Mouse (Mus musculus) liver, embryonic 14.5 days (tissue): ENCODE measurements around the gene Tsc22d3. TPM values are rescaled to one million over a fixed set of nuclear protein-coding genes. Genes with fewer than 3 reads are reported as not detected.

Experiments
- ATAC-seq: fragments of 200-750 bp; cut with Nextera tagmentation; 2 replicates; pipeline ENCODE4 v1.8.0; 2017; ENCODE audit warnings: moderate number of reproducible peaks, mild to moderate bottlenecking, moderate library complexity; ENCODE audit not compliant: insufficient read depth
- DNase-seq, 3 experiments: peaks; one replicate each; pipeline ENCODE4 v3.0.0-alpha.2; 2012 to 2013; ENCODE audit warnings: low read depth in 3 of 3, low spot score in 3 of 3
- H3K27ac ChIP-seq: fragments of 300-500 bp; sonication (generic); 2 replicates; pipeline ENCODE4 v1.5.1; 2014; ENCODE audit warnings: moderate library complexity, mild to moderate bottlenecking, control low read depth, inconsistent platforms
- H3K27me3 ChIP-seq: fragments of 300-500 bp; sonication (generic); 2 replicates; pipeline ENCODE4 v1.6.1; 2014; ENCODE audit warnings: mild to moderate bottlenecking, low read length, moderate library complexity; ENCODE audit not compliant: control insufficient read depth, insufficient read depth
- H3K36me3 ChIP-seq: fragments of 300-500 bp; sonication (generic); replicated peaks from 2 replicates; pipeline ENCODE4 v1.6.1; 2014; ENCODE audit warnings: low read depth; ENCODE audit not compliant: control insufficient read depth, insufficient read depth
- H3K4me1 ChIP-seq, 2 experiments: fragments of 200-500 bp in 1 of 2; fragments of 300-500 bp in 1 of 2; sonication (generic) in 1 of 2; replicated peaks; 2 replicates each; pipeline ENCODE4 v1.6.1; 2012 to 2014; ENCODE audit warnings: antibody characterized with exemption in 1 of 2, inconsistent platforms in 1 of 2, low read length in 1 of 2; ENCODE audit not compliant: control insufficient read depth in 2 of 2, insufficient read depth in 2 of 2
- H3K4me2 ChIP-seq: fragments of 300-500 bp; sonication (generic); 2 replicates; pipeline ENCODE4 v1.6.1; 2014; ENCODE audit warnings: low read depth, mild to moderate bottlenecking, control low read depth, moderate library complexity
- H3K4me3 ChIP-seq, 2 experiments: fragments of 200-500 bp in 1 of 2; fragments of 300-500 bp in 1 of 2; sonication (generic) in 1 of 2; 2 replicates each; pipeline ENCODE4 v1.5.1; 2012 to 2014; ENCODE audit warnings: low read depth in 2 of 2, low read length in 2 of 2, mild to moderate bottlenecking in 2 of 2, control low read depth in 1 of 2, inconsistent platforms in 1 of 2, moderate library complexity in 1 of 2; ENCODE audit not compliant: insufficient read depth in 1 of 2
- H3K9ac ChIP-seq: fragments of 300-500 bp; sonication (generic); replicated peaks from 2 replicates; pipeline ENCODE4 v1.6.1; 2014; ENCODE audit warnings: mild to moderate bottlenecking, control low read depth, moderate library complexity
- H3K9me3 ChIP-seq: fragments of 300-500 bp; sonication (generic); 2 replicates; pipeline ENCODE4 v1.6.1; 2016; ENCODE audit warnings: low read length, mixed read lengths; ENCODE audit not compliant: control insufficient read depth
- CTCF ChIP-seq: IDR thresholded peaks from 2 replicates; pipeline ENCODE4 v1.5.1; 2016; ENCODE audit warnings: antibody characterized with exemption, low read depth, control low read depth
- EP300 ChIP-seq: IDR thresholded peaks from 2 replicates; pipeline ENCODE4 v1.6.1; 2016; ENCODE audit warnings: antibody characterized with exemption, low read depth
- WGBS: fragments of 180-500 bp; shearing (Covaris S2); extraction: QIAGEN DNeasy Blood & Tissue Kit; methylation state at CpG from one replicate; pipeline ENCODE4 v1.1.7; 2014; ENCODE audit not compliant: insufficient replicate concordance; 5-methylcytosine and 5-hydroxymethylcytosine counted together
- polyA plus RNA-seq, 2 experiments: library from polyadenylated mRNA; depleted of rRNA in 1 of 2; stranded (reverse) in 1 of 2; unstranded in 1 of 2; fragments of >200 nt; fragmentation: Nextera tagmentation in 1 of 2; extraction: Ambion mirVana in 1 of 2; gene quantifications; 2 replicates each; pipeline versions ENCODE4 v1.2.1 to v1.2.3; 2012 to 2014

Gene Tsc22d3
- polyA plus RNA-seq, 2 experiments, result 5.1 to 10.6 TPM

DNA sequence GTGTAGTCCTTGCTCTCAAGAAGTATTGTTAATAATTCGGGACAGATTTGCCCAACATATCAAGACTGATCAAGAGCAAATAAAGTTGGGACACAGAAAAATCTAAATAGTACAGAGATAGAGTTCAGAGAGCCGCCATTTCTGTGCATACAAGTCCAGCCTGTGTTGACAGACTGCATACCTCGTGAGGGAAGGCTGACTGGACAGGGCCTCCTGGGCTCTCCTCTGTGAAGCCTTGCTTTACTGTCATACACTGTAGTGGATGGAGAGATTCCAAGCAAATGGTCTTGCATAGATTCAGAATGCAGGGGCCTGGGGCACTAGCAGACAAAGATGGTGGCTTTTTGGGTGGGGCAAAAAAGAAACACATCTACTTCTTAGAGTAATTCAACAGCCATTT, 1.4 kb upstream of the Tsc22d3 start:
- Histone ChIP-seq H3K9ac (no peak overlapping the region), H3K4me3 (no peak overlapping the region), H3K27me3 (peaks cover 23% of the 10 kb centered on the region), H3K9me3 (no peaks in the 10 kb centered on the region; the same call in 1 of the 2 replicates), H3K4me2 (no peak overlapping the region), H3K4me1 (no peaks in the 10 kb centered on the region), H3K27ac (no peak overlapping the region), H3K36me3 (no peaks in the 10 kb centered on the region)
- ATAC-seq, result no peak
- DNase-seq, result no peak
- WGBS, result 56% methylated on average over 3 of the region's 3 CpGs
- TF ChIP-seq CTCF (no peak), EP300 (no peak)

DNA sequence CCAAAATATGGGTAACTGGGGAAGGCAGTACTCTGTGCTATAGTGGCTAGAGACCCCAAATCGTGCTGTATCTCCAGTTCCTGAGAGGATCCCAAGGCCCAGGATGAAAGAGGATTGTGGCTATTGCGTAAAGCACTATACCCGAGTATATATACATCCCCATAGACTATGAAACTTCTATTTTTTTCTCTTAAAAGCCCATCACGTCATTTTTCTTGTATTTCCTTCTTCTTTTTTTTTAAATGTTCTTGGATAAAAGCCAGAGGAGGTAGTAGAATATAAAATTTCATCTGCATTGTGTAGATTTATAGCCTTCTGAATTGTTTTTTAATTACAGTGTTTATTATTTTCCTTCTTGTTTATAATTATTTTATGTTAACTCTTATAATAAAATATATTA, 852 bp upstream of the Tsc22d3 start:
- H3K9me3 ChIP-seq, result no peaks in the 10 kb centered on the region; the same call in 1 of the 2 replicates
- DNase-seq (no peak), ATAC-seq (no peak)
- no peak overlapping the region for H3K4me3 ChIP-seq
- H3K27ac ChIP-seq, result no peak overlapping the region
- no peaks in the 10 kb centered on the region for H3K36me3 ChIP-seq
- H3K4me1 ChIP-seq, result no peaks in the 10 kb centered on the region
- H3K4me2 ChIP-seq, result no peak overlapping the region
- TF ChIP-seq CTCF (no peak), EP300 (no peak)
- no peak overlapping the region for H3K9ac ChIP-seq
- peaks cover 23% of the 10 kb centered on the region for H3K27me3 ChIP-seq
- 45% methylated on average over 4 of the region's 4 CpGs for WGBS

DNA sequence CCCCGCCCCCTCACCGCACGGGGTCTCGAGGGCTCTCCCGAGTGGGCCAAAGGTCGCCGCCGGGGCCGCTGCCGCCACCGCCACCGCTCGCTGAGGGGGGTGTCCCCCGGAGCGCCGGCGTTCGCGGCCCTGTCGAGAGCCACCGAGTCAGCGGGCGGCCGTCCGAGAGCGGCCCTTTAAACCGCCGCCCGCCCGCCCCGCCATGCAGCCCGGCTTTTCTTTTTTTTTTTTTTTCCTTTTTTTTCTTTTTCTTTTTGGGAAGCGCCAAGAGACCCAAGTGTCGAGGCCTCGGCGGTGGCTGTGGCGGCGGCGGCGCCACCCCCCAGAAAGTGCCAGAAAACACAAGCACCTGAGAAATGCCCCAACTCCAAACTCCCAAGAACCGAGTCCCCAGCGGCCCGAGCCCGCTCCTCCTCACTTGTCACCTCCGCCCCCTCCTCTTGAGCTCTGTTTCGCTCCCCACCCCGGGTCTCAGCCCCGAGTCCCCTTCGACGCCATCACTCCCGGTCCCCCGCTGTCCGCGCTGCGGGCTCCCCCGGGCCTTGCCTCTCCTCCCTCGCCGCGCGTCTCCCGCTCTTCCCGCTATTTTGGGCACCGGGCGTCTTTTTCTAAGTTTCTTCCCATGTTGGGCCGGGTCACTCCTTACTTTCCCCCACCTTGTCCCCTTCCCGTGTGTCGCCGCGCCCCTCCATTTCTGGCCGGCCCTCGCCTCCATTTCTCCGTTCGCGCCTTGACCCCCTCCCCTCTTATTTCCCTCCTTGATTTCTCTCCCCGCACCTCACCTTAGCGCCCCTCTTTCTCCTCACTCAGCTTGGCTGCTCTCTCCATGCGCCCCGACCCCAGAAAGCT, 674 bp downstream of the Tsc22d3 start:
- Histone ChIP-seq H3K27ac (no peak overlapping the region), H3K36me3 (no peaks in the 10 kb centered on the region), H3K4me2 (peak overlapping the region; percentile 69), H3K9me3 (no peaks in the 10 kb centered on the region; the same call in 1 of the 2 replicates), H3K4me3 (peak overlapping the region; percentile 49 to 50), H3K27me3 (peaks cover 23% of the 10 kb centered on the region), H3K9ac (no peak overlapping the region), H3K4me1 (no peaks in the 10 kb centered on the region)
- ATAC-seq (peak; percentile 38; the same call in 1 of the 2 replicates), DNase-seq (no peak)
- 21% methylated on average over 75 of the region's 78 CpGs for WGBS
- TF ChIP-seq EP300 (no peak), CTCF (no peak)

DNA sequence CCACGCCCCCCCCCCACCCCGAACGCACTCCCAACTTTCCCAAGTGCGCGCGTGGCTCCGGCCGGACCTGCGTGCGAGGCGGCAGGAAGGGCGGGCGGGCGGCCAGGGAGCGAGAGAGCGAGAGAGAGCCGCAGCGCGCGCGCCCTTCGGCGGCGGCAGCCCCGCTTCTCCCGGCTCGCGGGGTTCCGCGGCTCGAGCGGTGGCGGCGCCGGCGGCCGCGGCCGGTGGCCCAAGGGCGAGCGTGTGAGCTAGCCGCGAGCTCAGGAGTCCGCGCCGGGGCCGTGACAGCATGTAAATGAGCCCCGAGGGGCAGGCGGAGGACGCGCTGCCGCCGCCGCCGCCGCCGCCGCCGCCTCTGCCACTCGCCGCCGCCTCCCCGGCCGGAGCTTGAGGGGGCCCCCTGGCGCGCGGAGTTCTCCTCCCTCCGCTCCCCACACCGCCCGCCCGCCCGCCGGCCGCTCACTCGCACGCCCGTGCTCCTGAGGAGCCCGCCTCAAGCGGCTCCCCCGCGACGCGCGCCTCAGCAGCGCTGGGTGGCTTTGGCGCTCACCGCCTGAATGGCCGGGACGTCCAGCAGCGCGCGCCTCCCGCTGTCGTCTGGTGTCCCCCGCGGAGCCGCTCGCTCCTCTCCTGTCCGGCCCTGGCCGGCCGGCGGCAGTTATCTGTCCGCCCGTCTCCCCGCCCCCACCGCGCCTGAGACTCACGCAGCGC, 1.5 kb downstream of the Tsc22d3 start:
- H3K27ac ChIP-seq, result no peak overlapping the region
- peak overlapping the region; percentile 69 for H3K4me2 ChIP-seq
- ATAC-seq (peak; percentile 83), DNase-seq (peak in 1 of 3 experiments; percentile 11)
- no peaks in the 10 kb centered on the region for H3K4me1 ChIP-seq
- H3K27me3 ChIP-seq, result peaks cover 23% of the 10 kb centered on the region
- TF ChIP-seq EP300 (no peak), CTCF (no peak)
- H3K4me3 ChIP-seq, result peak overlapping the region; percentile 49 to 50
- no peaks in the 10 kb centered on the region; the same call in 1 of the 2 replicates for H3K9me3 ChIP-seq
- no peaks in the 10 kb centered on the region for H3K36me3 ChIP-seq
- no peak overlapping the region for H3K9ac ChIP-seq
- 12% methylated on average over 37 of the region's 109 CpGs for WGBS
